Mouse (Mus musculus): ENCODE data around the gene Disp3.
A peak's percentile ranks its signal among the peaks of the same experiment; 100 is the strongest.

Gene Disp3

DNA sequence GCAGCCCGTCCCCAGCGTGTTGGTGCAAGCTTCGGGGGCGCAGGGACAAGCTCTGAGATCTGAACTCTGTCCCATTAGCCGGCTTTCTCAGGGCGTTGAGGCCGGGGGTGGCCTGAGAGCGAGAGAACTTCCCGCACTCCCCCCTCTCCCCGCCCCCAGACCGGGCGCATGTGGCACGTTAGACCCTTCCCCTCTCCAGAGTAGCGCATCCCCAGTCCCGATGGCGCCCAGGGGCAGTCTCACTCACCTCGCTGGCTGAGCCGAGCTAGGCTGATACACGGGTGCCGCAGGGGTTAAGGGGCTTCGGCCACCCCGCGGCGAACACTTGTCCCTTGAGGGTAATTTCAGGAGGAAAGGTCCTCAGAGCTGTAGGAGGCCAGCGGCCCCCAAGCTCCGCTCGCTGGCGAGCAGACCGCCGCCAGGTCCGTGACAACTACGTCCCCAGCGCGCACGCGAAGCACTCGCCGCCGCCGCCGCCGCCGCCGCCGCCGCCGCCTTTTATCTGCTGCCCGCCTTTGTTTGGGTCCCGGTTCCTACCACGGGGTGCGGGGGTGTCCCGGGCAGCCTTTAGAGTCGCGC is at the start of gene Disp3:
Gene Disp3 (minus strand): TSS at position 490 of the 579 bp plus-strand sequence.
- no peak for DNase-seq

DNA sequence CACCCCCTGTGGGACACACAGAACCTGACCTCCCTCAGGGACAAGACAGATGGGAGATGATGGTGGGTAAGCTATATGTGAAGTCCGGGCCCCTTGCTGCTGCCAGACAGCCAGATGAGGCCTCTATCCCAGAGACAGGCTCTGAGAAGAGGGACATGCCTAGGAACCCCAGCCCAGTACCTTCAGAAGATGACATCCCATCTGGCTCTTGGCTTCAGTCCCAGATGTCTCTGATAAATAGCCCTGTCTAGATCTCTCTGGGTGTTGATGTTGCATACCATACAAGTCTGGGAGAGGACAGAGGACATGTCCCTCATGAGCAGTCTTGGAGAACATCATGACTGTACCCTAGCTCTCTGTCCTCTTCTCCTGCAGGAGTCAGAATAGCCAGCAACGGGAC is 42.5 kb upstream of the Disp3 start:
- peak in 1 of 2 experiments; percentile 33 for DNase-seq

DNA sequence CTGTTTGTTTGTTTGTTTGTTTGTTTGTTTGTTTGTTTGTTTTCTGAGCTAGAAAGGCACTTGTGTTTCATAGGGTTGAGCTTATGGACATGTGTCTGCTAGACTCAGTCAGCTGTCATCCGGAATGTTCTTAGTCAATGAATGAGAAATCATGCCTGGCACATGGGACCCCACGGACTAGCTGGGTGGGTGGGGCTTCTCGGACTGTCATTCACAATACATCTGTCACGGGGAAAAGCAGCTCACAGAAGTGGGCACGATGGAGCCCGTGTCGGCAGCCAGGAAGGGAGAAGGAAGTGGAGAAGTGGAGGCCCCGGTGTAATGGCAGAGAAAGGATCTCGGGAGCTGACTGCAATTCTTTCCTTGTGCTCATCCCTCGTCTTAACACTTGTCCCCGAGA is 41.7 kb upstream of the Disp3 start:
- no peak for DNase-seq

DNA sequence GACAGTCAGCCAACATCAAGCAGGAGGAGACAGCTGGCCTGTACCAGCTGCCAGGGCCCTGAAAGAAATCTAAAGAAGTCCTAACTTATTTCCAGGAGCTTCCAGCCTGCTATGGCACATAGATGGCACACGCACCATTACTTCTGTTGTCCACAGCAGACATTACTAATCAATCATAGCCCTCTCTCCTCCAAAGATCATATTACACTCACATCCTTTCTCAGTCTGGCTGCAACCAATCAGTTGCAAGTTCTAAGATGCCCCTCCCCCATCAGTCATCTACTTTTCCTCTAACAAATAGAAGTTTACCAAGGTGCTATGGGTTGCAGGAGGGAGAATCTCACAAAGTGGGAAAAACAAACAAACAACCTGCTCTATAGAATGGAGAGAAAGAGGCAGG is 40.5 kb upstream of the Disp3 start:
- no peak for DNase-seq

DNA sequence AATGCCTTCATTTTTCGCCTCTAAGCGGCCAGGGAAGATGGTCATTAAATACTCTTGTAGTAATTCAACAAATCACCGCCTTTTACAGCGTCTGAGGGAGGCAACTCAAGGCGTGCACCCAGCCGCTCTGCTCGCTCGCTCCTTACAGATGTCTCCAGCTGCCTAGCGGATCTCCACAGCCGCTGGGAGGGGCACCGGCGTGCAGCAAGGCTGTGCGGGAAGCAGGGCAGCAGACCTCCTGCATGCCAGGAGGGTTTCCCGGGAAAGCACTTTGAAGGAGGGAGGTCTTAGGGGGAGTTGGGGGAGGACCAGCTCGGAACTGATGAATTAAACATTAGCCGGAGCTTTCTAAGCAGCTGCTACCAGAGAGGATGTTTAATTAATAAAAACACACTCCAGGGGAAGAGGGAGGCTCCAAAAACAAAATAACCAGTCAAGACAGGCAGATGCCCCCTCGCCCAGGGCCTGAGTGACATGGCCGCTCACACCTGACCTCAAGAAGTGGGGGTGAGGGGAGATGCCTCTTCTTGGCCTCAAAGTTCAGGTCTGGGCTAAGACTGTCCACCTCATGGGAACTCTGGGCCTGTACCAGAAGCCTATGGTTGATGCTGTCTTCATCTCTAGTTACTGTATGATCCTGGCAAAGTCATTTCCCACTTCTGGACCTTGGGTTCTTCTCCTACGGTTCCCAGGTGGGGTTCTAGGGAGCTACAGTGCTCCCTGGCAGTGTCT is 39.7 kb upstream of the Disp3 start:
- DNase-seq, result no peak

DNA sequence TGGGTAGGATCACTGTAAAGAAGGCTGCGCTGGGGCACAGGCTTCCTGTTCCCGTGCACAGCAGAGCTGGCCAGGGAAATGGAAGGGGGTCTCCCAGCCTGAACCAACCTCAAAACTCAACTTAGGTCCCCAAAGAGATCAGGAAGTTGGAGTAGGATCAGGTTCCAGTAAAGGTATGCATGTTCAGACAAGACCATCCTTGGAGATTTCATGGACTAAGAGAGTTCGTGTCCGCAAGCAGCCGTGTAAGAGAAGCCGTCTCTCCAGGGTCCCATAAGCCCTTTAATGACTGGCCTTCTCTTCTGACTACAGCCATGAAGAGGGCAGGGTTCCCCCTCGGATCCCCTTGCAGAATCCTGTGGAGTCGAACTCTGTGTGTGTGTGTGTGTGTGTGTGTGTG is 39.0 kb upstream of the Disp3 start:
- DNase-seq, result no peak

DNA sequence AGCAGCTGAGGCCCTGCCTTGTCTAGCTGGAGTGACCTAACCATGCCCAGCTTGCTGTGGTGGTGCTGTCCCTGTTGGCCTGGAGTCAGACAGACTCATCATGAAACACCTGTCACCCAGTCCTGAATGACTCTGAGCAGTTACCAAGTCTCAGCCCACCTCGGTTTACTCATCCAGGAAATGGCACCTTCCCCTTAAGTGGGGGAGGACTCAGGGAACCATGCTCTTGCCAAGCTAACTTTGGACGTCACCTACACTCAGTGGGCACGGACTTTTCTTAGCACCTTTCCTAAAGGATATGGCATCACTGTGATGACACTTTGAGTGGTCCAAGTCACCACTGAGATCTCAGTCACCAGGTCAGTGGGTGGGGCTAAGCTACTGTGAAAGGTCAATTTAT is 38.2 kb upstream of the Disp3 start:
- no peak for DNase-seq

DNA sequence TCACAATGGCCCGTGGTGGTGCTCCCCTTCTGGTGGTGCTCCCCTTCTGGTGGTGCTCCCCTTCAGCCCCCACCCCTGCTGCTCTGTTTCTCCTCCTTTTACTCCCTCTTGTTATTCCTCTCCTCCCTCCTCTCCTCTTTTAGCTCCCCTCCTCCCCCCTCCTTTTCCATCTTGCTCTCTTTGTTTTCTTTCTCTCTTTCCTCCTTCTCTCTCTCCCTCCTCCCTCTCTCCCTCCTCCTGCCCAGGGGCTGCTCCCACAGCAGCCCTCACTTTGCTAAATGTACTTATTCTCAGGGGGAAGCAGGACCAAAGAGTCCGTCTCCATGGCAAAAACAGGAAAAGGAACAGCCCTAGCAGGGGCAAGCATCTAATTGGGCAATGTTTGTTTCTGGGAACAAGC is 37.3 kb upstream of the Disp3 start:
- DNase-seq, result no peak

DNA sequence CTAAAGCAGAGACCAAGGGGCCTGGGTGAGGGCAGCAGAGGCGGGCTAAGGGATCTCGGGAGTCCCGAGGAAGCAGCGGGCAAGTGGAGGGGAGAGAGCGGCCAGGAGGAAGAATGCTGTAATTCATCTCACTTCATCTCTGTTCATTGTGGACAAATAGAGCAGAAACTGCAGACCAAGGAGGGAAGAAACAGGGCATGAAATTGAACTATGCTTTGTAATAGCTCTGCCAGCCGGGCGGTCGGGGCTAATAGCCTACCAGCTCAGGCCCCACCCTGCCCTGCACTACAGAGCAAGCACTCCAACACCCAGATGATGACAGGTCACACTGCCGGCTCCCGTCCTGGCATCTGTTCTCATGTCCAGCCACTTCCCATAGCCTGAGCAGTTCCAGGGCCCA is 34.4 kb upstream of the Disp3 start:
- peak in 1 of 2 experiments; percentile 40 for DNase-seq

DNA sequence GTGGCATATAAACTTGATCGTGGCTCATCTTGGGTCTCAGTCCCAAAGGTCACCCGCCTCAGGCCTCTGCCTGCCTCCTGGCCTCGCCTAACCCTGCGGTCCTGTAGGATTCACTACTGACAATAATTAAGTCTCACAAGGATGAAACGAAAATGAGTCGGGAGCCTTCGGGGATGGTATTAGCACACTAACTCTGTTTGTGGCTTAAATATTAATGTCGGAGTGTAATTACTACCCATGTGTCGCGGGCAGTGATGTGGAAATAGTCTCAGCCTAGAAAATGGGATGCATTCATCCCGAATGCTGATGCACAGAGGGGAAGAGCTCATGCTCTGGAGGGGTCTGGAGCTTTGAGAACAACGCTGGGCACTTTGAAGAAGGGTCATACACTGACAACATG is 31.6 kb upstream of the Disp3 start:
- DNase-seq, result no peak

DNA sequence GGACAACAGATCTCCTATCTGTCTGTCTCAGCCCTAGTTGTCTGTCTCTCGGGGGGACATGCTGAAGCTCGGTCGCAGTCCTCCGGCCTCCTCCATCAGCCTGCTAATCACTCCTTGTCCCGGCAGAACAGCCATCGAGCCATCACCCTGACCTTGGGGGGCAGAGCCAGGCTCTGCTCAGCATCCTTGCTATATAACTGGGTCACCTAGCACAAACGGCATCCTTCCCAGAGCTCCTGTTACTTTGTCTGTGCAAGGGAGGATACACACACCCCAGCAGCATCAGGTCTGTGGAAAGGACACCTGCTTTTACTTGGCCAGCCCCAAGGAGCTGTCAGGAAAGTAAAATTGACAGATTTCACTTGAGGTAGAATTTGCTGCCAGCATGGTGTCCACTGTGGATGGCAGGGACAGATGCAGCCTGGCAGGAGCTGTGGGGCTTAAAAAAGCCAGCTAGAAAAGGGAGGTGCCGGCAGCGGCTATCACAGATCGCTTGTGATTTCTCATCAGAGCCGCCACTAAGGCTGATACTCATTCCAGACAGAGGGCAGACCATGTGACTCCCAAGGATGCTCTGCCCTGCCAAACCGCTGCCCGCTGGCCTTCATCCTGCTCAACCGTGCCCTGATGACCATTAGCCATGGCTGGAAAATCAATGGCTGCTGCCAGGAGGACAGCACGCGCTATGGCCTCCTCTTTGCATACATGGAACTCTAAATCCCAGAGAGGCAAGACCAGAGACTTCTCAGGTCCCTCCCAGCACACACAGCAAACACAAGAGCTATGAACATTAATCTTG is 27.8 kb upstream of the Disp3 start:
- DNase-seq, result peak in 1 of 2 experiments; percentile 37

DNA sequence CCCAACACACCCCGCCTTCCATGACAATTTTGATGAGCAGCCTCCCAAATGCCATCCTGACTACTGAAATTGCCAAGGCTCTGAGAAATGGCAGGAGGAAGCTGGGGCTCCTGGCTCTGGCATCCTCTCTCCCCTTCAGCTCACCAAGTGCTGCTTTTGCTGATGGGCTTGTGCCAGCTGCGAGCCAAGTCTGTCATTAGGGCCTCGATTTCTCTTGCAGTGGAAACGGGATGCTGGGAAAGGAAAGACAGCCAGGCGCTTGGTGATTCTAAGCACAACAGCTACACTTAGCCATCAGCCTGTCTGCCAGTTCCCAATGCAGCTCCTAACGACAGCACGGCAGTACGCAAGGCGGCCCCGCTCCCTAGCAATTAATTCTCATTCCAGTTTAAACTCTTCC is 26.6 kb upstream of the Disp3 start:
- no peak for DNase-seq

DNA sequence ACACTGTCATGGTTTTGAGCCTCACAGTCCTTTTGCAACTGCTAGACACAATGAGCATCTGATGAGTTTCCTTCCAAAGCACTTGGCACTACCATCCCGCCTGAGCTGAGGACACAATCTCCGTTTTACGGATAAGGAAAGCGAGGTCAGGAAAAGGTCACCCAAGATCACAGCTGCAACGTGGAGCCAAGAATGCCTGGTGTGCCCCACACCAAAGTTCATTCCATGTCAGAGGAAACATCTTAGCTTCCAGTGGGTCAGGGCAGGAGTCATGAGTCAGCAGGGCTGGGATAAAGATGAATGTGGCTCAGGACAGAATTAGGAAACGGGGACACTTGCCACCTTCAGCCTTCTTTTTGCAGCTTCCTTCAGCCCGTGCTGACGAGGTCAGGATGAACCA is 25.8 kb upstream of the Disp3 start:
- no peak for DNase-seq

DNA sequence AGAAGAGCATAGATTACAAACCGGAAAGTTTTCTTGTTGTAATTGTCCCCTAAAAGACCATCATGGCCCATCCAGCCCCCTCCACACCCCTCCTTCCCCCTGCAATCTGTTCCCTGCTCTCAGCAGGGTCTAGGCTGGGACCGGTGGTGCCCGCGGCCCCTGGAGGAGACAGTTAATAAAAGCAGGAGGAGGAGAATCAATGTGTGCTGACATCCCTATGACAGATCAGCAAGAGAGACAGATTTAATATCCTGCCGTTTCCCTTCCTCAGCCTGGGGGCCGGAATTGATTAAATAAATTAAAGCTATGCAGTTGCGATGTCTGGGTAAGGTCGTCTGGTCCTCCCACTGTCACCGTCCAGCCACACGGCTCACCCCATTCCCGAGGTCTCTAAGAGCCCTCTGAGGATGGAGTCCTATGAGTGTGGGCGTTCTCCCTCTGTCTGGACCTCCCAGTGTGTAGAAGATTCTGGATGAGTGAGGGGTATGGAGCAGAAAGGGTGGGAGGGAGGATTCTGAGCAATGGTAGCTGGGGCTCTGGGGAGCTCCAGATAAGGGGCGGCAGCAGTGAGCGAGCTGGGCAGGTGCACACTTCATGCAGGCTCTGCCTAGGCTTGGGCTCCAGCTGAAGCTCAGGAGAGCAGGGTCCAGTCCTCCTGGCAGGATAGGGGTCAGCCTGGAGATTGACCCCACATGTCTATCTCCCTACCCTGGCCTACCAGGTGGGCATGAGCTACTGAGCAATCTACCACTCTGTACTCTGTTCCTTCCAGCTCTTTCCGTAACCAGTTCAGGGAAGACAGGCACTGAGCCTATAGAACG is 24.7 kb upstream of the Disp3 start:
- no peak for DNase-seq

DNA sequence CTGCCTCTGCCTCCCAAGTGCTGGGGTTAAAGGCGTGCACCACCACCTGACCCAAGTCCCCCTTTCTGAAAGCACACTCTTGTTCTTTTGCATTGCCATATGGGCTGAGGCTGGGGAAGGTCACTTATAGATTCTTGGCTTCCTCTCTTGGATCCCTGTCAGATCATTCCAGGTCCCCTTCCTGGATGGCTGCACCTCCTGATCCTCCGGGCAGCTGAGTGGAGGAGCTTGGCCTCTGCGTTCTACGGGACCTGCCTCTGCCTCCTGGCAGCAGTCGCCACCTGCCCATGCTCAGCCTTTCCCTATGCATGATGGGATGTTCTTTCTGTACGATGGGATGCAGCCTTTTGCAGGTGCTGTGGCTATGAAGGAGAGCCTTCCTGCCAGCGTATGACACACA is 23.1 kb upstream of the Disp3 start:
- DNase-seq, result peak in 1 of 2 experiments; percentile 43

DNA sequence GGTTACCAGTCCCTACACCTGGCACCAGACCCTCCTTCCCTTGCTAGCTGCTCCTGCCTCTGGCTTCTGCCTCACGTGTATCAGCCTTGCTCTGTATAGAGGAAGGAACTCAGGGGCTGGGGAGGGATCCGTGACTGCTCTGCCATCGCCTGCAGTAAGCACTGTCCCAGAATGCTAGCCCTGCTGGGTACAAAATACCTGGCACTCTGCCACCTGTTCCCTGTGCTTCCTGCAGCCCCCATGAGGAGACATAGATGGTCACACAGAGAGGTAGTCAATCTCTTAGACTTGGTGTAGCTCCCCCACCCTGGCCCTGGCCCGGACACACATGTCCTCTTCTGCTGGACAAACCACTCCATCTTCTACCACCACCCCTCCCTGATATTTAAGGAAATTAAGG is 22.4 kb upstream of the Disp3 start:
- peak in 1 of 2 experiments; percentile 47 for DNase-seq

DNA sequence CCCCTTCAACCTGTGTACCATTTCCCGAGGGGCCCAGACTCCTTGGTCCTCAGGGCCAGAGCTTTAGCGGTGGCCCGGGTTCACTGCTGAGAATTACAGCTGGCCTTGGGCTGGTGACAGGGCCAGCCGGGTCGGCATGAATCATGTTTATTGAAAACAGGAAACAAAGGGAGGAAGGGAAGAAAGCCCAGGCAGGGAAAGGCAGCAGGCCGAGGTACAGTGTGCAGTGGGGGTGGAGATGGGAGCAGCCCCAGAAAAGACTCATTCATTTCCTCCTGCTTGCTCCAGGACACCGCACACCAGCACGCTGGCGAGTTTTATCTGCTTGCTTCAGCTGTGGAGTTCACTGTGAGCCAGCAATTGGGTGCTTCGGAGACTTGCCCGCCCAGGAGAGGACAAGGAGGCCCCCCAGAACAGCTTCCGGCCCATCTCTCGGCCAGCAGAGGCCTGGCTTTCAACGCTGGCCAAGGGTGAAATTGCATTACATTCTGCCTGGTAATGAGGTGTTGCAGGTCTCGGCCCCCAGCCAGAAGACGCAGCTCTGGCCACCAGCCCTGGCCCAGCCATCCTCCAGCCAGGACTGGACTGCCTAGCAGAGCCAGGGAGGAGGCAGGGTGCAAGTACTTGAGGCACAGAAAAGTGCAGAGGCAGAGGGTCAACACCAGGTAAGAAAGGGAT is 18.8 kb upstream of the Disp3 start:
- peak; percentile 78 to 85 for DNase-seq

DNA sequence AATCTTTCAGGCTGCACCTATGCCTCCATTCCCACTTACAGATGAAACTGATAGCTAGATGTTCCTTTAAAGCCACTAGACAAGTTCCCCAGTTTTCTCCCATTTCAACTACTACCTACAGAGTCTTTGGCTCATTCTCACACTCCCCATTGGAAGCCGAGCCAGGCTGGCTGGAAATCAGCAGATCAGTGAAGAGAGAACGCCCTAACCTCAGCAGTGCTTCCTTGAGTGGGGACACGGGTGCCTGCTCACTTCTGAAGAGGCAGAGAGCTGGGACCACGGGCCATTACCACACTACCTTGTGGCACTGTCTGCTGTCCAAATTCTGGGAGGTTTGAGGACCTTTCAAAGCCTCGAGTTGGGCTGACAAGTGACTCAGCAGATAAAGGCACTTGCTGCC is 11.0 kb upstream of the Disp3 start:
- DNase-seq, result no peak

DNA sequence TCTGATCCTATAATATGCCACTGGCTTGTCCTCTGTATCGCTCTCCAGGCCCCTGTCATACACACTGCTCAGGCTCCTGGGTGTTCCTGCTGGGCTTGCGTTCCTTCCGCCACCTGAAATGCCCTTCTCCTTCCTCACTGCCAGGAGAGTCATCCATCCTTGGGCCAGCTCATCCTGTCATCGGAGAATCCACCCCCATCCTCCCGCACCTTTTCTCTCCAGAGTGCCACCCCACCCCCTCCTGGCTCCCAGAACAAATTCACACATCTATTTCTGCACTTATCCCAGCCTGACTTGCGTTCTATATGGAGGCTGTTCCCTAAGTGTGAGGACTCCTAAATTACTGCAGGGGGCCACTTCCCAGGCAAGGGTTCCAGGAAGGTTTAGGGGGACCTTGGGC is 9.9 kb upstream of the Disp3 start:
- no peak for DNase-seq

DNA sequence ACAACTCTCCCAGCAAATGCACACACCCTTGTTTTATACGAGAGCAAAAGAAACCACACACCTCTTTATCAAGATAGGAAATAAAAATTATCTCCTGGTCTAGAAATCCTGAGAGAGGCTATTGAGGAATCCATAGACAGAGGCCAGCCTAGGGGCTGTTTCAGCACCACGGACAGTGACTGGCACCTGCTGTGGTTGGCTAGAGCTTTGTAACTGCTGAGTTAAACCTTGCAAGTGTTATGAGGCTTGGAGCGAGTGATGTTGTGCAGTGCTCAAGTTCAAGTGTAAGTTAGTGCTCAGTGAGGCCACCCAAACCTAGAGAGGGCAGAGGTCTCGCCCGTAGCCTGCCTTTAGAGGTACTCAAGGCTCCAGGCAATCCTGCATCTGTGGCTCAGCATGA is 5.6 kb upstream of the Disp3 start:
- DNase-seq, result no peak

DNA sequence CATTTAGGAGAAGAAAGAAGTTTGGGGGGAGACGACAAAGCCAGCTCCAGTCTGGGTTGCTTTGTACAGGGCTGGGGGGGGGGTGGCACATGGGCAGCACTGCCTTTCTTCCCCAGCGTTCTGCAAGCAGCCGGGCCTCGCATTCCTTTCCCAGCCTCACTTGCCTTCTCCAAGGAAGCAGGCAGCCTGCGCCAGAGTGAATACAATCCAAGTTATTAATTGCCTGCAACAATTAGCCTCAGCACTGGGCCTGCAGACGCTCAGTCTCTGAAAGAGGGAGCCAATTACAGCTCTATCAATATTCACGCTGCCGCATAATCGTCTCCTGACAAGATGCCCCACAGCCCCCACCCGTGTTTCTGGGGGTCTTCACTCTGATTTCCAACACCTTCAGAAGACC is 4.1 kb upstream of the Disp3 start:
- DNase-seq, result peak in 1 of 2 experiments; percentile 44

DNA sequence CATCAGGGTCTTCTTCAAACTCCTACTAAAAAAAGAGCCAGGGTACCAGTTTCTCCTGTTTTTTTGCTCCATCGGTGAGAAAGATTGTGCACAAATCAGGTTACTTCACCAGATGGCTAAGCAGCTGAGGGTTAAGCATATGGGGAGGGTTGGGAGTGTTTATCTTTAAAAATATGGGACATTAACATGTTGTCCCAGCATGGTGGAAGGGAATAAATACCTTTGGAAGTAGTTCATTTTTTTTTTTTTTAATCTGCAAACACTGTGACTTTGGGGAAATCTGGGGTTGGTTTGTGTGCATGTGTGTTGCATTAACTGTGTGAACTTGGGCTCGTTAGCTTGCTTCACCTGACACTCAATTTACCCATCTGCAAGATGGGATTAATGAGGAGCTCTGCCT is 3.3 kb upstream of the Disp3 start:
- DNase-seq, result no peak

All from cerebellum, postnatal 25 days (tissue).